Mouse (Mus musculus): ENCODE measurements around the gene Cx3cr1.

GRCm38 (mm10) chr9:119974609-119975008 is 95.1 kb downstream of the Cx3cr1 start:
- TF ChIP-seq CTCF (IDR thresholded peaks at IDR 0.05; ENCODE audit: borderline replicate concordance, insufficient read depth, low read depth, low read length) (no peak), POLR2A (IDR thresholded peaks at IDR 0.05; ENCODE audit: borderline replicate concordance, insufficient read depth, low read length) (no peak)
